Mouse (Mus musculus) midbrain, embryonic 14.5 days (tissue): ENCODE results near the gene Vmn1r120. TPM values are rescaled to one million over a fixed set of nuclear protein-coding genes. Genes with fewer than 3 reads are reported as not detected.
"Not testable (repeated sequence)": the region's sequence is repeated elsewhere in the genome, so short reads cannot be mapped to it uniquely, and the experiment has no call there.

ENCODE experiments used
- ATAC-seq: fragments of 200-750 bp; cut with Nextera tagmentation; 2 replicates; pipeline ENCODE4 v1.8.0; 2017; ENCODE audit warnings: moderate number of reproducible peaks, moderate library complexity; ENCODE audit not compliant: low FRiP score, low TSS enrichment
- DNase-seq: peaks from one replicate; pipeline ENCODE4 v3.0.0-alpha.2; 2015
- H3K27ac ChIP-seq: fragments of 300-500 bp; sonication (generic); replicated peaks from 2 replicates; pipeline ENCODE4 v1.5.1; 2014; ENCODE audit warnings: mild to moderate bottlenecking, low read depth, low read length, moderate library complexity
- H3K27me3 ChIP-seq: fragments of 300-500 bp; sonication (generic); 2 replicates; pipeline ENCODE4 v1.6.1; 2014; ENCODE audit warnings: low read length, control low read depth, mixed read lengths; ENCODE audit not compliant: control insufficient read depth, insufficient read depth
- H3K36me3 ChIP-seq: fragments of 300-500 bp; sonication (generic); 2 replicates; pipeline ENCODE4 v1.6.1; 2014; ENCODE audit warnings: low read length, control low read depth; ENCODE audit not compliant: control insufficient read depth, insufficient read depth
- H3K4me1 ChIP-seq: fragments of 300-500 bp; sonication (generic); 2 replicates; pipeline ENCODE4 v1.6.1; 2014; ENCODE audit warnings: mild to moderate bottlenecking, antibody characterized with exemption, low read length, control low read depth; ENCODE audit not compliant: control insufficient read depth, insufficient read depth
- H3K4me2 ChIP-seq: fragments of 300-500 bp; sonication (generic); 2 replicates; pipeline ENCODE4 v1.6.1; 2014; ENCODE audit warnings: mild to moderate bottlenecking, low read length, moderate library complexity
- H3K4me3 ChIP-seq: fragments of 300-500 bp; sonication (generic); replicated peaks from 2 replicates; pipeline ENCODE4 v1.5.1; 2014; ENCODE audit warnings: low read depth, low read length
- H3K9ac ChIP-seq: fragments of 300-500 bp; sonication (generic); replicated peaks from 2 replicates; pipeline ENCODE4 v1.6.1; 2014; ENCODE audit warnings: mild to moderate bottlenecking, low read length, moderate library complexity
- H3K9me3 ChIP-seq: fragments of 300-500 bp; sonication (generic); 2 replicates; pipeline ENCODE4 v1.6.1; 2016; ENCODE audit warnings: low read length, control low read depth, mixed read lengths; ENCODE audit not compliant: control insufficient read depth
- WGBS: fragments of 180-500 bp; shearing (Covaris S2); extraction: QIAGEN DNeasy Blood & Tissue Kit; methylation state at CpG from one replicate; pipeline ENCODE4 v1.1.7; 2014; 5-methylcytosine and 5-hydroxymethylcytosine counted together
- polyA plus RNA-seq: library from polyadenylated mRNA; unstranded; fragments of >200 nt; fragmentation: Nextera tagmentation; extraction: Ambion mirVana; gene quantifications from 2 replicates; pipeline ENCODE4 v1.2.1, GENCODE M21; 2014

Gene Vmn1r120
- polyA plus RNA-seq: not detected in 2 replicates

GRCm38 (mm10) chr7:21053684-21054083, at the start of gene Vmn1r120:
TSS of gene Vmn1r120 (minus strand) at chr7:21053784.
- not testable (repeated sequence) for H3K27ac ChIP-seq, H3K4me1 ChIP-seq, H3K9ac ChIP-seq, H3K4me2 ChIP-seq, H3K4me3 ChIP-seq, H3K27me3 ChIP-seq, DNase-seq, ATAC-seq, H3K36me3 ChIP-seq, H3K9me3 ChIP-seq
- WGBS: 82% methylated on average over 1 of the region's 1 CpGs

- ATAC-seq, H3K4me1 ChIP-seq, H3K27ac ChIP-seq, H3K9me3 ChIP-seq, H3K4me2 ChIP-seq, H3K9ac ChIP-seq, H3K27me3 ChIP-seq, H3K36me3 ChIP-seq, H3K4me3 ChIP-seq, DNase-seq: not testable (repeated sequence)
- 65% methylated on average over 4 of the region's 5 CpGs for WGBS
Observed at GRCm38 (mm10) chr7:21098413-21098812, 44.8 kb upstream of the Vmn1r120 start, which contains the start of gene Vmn1r121. TSS of gene Vmn1r121 (minus strand) at chr7:21098513.

- no CpG with 5 or more reads among the region's 2 CpGs for WGBS
- not testable (repeated sequence) for H3K36me3 ChIP-seq
Observed at GRCm38 (mm10) chr7:21012355-21012754, 41.2 kb downstream of the Vmn1r120 start, which contains the start of gene Vmn1r119. TSS of gene Vmn1r119 (minus strand) at chr7:21012455.

More at GRCm38 (mm10) chr7:21012355-21012754, 41.2 kb downstream of the Vmn1r120 start, which contains the start of gene Vmn1r119:
- ATAC-seq, H3K9me3 ChIP-seq, DNase-seq, H3K4me2 ChIP-seq, H3K27me3 ChIP-seq, H3K27ac ChIP-seq, H3K4me1 ChIP-seq, H3K9ac ChIP-seq, H3K4me3 ChIP-seq: not testable (repeated sequence)

Other genes with a start within 250 kb of the Vmn1r120 start
- not detected in 2 replicates for gene Vmn1r114, start 241.6 kb downstream of the Vmn1r120 start, polyA plus RNA-seq
- gene Vmn1r115, start 208.8 kb downstream of the Vmn1r120 start, polyA plus RNA-seq: not detected in 2 replicates
- not detected in 2 replicates for gene Vmn1r116, start 181.5 kb downstream of the Vmn1r120 start, polyA plus RNA-seq
- gene Vmn1r117, start 169.7 kb downstream of the Vmn1r120 start, polyA plus RNA-seq: not detected in 2 replicates
- gene Vmn1r118, start 141.4 kb downstream of the Vmn1r120 start, polyA plus RNA-seq: not detected in 2 replicates
- not detected in 2 replicates for gene Vmn1r119, start 41.3 kb downstream of the Vmn1r120 start, polyA plus RNA-seq
- gene Vmn1r121, start 44.7 kb upstream of the Vmn1r120 start, polyA plus RNA-seq: not detected in 2 replicates
- not detected in 2 replicates for gene Vmn1r122, start 80.3 kb upstream of the Vmn1r120 start, polyA plus RNA-seq
- not detected in 2 replicates for gene Vmn1r123, start 108.4 kb upstream of the Vmn1r120 start, polyA plus RNA-seq
- not detected in 2 replicates for gene Gm5157, start 136.6 kb upstream of the Vmn1r120 start, polyA plus RNA-seq
- gene Vmn1r124, start 206.8 kb upstream of the Vmn1r120 start, polyA plus RNA-seq: not detected in 2 replicates
- not detected in 2 replicates for gene Vmn1r125, start 218.4 kb upstream of the Vmn1r120 start, polyA plus RNA-seq
- gene Vmn1r126, start 247.7 kb upstream of the Vmn1r120 start, polyA plus RNA-seq: not detected in 2 replicates